Mouse (Mus musculus): ENCODE results near the gene Pik3r1.

Gene Pik3r1

GRCm38 (mm10) chr13:101767013-101767808 is 806 bp downstream of the Pik3r1 start:
- in situ Hi-C loops (cut with MboI; ENCODE audit: unreplicated experiment in 2 of 2), result loop anchor here (5.0 to 25.0 kb wide), 6 partner anchors 50 to 1138 kb away; no protein-coding TSS in a partner anchor

DNA sequence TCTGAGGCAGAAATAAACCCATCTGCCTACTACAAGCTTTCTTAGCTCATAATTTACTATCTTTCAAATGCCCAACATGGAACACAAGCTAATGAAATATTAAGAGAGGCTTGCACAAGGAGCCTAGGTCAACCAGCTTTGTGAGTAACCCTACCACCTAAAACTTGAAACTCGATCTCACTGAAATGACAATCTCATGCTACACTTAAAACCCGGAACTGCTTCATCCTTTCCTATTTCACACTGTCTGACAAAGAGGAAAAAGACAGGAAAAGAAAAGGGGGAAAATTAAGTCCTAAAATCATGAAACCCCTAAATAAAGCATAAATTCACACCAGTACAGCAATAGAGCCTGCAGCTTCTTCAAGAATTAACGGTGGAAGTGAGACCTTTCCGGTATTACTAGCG is 1.4 kb downstream of the Pik3r1 start:
- in situ Hi-C loops (cut with MboI; ENCODE audit: unreplicated experiment in 2 of 2), result loop anchor here (5.0 to 25.0 kb wide), 6 partner anchors 49 to 1138 kb away; no protein-coding TSS in a partner anchor

DNA sequence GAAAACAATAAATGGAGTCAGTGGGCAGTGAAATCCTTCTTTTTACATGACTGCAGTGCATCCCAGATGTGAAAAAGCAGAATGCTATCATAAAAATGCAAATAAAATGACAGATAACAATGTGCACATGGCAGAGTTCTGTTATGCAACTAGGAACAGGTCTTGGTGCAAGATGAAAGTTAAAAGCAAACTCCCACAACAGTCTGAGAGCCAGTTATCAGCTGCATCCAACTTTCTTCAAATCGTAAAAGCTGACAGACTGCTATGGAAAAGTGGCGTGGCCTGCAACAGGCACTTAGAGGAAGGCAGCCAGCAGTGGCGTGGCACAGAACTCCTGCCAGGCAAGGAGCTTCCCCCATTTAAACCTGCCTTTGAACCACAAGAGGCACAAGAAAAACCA is 2.0 kb downstream of the Pik3r1 start:
- in situ Hi-C loops (cut with MboI; ENCODE audit: unreplicated experiment in 2 of 2), result loop anchor here (5.0 to 25.0 kb wide), 6 partner anchors 49 to 1139 kb away; no protein-coding TSS in a partner anchor

DNA sequence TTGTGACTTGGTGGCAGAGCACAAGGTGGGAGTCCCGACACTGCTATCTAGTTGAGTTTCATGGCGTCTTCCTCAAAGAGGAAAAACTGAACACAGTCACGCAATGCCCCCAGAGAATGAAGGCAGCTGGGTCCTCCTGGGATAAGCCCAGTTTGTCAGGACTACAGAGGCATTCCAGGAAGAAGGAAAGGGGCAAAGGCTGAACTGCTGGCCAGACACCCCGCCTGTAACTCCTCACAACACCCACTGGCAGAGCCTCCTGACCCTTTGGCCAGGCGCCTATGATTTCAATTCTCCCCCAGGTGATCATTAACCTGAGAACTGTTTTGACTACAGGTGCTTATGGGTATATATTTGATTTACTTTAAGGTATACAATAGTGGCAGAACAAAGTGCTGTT is 3.9 kb downstream of the Pik3r1 start:
- in situ Hi-C loops (cut with MboI; ENCODE audit: unreplicated experiment in 2 of 2), result loop anchor here (10.0 to 25.0 kb wide), 4 partner anchors 573 to 1141 kb away; no protein-coding TSS in a partner anchor

DNA sequence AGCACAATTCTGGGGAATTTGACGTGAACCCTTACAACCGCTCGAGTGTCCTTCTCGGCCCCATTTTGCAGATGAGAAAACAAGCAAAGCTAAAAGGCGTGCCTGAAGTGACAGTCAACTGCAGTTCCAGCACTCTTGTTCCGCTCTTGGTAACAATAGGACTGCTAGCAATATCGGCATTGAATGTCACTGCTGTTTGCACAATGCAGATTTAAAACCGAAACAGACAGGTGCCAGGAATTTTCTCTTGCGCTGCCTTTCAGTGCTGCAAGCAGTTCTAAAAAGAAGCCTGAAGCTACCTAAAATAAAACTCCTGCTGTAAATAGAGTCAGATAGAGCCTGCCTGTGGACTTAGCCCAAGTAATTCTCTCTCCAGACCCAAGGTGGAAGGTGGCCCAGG is 4.3 kb downstream of the Pik3r1 start:
- in situ Hi-C loops (cut with MboI; ENCODE audit: unreplicated experiment in 2 of 2), result loop anchor here (10.0 to 25.0 kb wide), 4 partner anchors 574 to 1141 kb away; no protein-coding TSS in a partner anchor

GRCm38 (mm10) chr13:101763149-101763548 is 4.9 kb downstream of the Pik3r1 start:
- in situ Hi-C loops (cut with MboI; ENCODE audit: unreplicated experiment in 2 of 2), result loop anchor here (10.0 to 25.0 kb wide), 4 partner anchors 574 to 1142 kb away; no protein-coding TSS in a partner anchor

- in situ Hi-C loops (cut with MboI; ENCODE audit: unreplicated experiment in 2 of 2), result loop anchor here (10.0 to 25.0 kb wide), 4 partner anchors 576 to 1143 kb away; no protein-coding TSS in a partner anchor
Observed at GRCm38 (mm10) chr13:101761617-101762016, 6.4 kb downstream of the Pik3r1 start.

GRCm38 (mm10) chr13:101760953-101761352 is 7.1 kb downstream of the Pik3r1 start:
- in situ Hi-C loops (cut with MboI; ENCODE audit: unreplicated experiment in 2 of 2), result loop anchor here (10.0 to 25.0 kb wide), 4 partner anchors 576 to 1144 kb away; no protein-coding TSS in a partner anchor

- in situ Hi-C loops (cut with MboI; ENCODE audit: unreplicated experiment in 2 of 2), result loop anchor here (10.0 to 25.0 kb wide), 4 partner anchors 577 to 1145 kb away; no protein-coding TSS in a partner anchor
Observed at GRCm38 (mm10) chr13:101760001-101760687, 7.9 kb downstream of the Pik3r1 start.

DNA sequence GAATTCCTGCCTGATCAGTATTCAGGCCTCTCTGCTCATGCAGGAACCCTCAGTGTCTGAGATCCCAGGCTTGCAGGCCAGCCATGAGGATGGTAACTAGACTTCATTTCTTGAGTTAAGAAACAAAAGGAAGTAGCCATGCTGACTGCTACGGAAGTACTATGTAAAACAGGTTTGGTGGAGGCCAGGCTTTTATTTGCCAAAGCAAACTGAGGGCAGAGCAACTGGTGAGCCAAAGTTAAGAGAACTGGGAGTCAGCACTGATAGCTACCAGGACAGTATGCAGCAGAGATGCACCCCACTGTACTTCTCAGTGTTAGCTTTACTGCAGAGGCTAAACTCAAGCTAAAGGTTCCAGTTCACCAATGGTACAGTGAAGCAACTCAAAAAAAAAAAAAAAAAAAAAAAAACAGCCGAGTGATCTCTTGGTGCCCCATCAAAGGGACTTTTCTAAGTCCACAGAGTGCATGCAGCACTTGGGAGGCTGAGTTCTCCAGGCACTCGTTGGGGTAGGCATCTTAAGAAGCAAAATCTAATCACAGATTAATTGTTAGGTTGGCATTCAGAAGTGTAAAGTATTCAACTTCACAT is 8.6 kb downstream of the Pik3r1 start:
- in situ Hi-C loops (cut with MboI; ENCODE audit: unreplicated experiment in 2 of 2), result loop anchor here in 1 of 2 experiments (25.0 kb wide), 1 partner anchor 578 kb away; no protein-coding TSS in a partner anchor

DNA sequence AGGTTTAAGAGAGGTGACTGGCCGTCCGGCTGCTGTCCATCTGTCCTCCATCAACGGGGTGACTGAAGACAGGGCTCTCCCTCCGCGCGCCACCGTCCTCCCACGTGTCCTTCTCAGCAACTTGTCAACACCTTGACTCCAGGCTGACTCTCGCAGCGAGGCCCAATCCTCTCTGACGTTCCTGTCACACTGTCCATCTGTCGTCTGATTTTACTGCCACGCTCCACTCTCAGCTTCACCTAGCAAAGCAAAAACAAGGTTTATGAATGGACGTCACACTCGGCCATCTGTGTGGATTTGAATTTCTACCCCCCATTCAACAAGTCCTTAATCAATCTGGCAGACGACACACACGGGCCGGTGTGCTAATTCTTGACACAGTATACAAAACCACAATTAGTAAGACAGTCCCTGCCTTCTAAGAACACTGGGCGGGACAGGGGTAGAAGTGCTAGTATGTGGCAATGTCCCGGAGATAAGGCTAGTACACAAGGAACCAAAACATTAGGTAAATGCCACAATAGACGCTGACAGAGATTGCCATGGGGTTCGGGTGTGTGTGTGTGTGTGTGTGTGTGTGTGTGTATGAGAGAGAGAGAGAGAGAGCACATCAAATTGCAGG is 10.1 kb downstream of the Pik3r1 start:
- in situ Hi-C loops (cut with MboI; ENCODE audit: unreplicated experiment in 2 of 2), result loop anchor here in 1 of 2 experiments (25.0 kb wide), 1 partner anchor 579 kb away; no protein-coding TSS in a partner anchor

DNA sequence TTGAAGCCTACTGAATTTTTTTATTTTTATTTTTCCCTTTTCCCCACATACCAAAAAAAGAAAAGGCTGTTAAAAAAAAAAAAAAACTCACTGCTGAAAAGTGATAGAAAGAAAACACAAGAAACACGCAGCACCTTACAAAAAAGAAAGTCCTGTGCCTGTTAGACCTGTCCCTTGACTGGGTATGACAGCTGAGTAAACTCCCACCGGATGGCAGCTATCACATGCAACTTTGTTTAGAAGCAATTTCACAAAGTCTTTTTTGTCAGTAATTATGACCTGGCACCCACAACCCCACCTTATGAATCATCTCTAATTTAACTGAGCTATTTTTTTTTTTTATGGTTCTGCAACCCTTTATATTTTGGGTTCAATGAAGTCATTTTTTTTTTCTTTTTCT is 12.8 kb downstream of the Pik3r1 start:
- in situ Hi-C loops (cut with MboI; ENCODE audit: unreplicated experiment in 2 of 2), result loop anchor here in 1 of 2 experiments (25.0 kb wide), 1 partner anchor 582 kb away; no protein-coding TSS in a partner anchor

DNA sequence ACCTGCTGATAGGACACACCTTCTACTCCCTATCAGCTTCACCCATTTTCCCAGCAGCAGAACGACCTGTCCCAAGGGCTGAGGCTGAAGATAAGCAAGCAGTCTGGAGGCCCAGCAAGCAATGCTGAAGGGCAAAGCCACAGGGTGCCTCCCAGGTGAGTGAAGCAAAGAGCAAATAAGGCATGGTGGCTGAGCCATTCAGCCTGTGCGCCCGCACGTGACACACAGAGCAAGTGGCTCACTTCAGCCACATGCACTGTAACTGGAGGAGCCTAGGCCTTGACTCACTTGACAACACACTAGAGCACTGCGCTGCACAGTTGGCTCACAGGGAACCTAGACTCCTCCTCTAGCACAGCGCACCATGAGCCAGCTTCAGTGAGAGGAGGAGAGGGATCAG is 14.4 kb downstream of the Pik3r1 start:
- in situ Hi-C loops (cut with MboI; ENCODE audit: unreplicated experiment in 2 of 2), result loop anchor here in 1 of 2 experiments (25.0 kb wide), 1 partner anchor 584 kb away; no protein-coding TSS in a partner anchor

DNA sequence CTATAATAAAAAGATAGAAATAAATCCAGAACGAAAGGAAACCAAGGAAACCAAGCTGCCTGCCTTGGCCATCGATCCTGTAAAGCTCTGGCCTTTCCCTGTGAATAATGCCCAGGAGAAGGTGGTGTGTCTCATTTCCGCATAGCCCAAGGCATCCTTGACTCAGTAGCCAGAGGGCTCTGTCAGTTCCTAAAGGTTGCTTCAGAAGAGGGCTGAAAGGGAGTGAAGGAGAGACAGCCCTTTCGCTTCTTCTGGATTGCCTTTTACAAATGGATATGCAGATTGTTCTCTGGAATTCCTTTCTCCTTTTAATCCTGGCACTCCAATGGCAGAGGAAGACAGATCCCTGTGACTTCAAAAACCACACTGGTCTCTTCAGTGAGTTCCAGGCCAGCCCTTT is 16.2 kb downstream of the Pik3r1 start:
- in situ Hi-C loops (cut with MboI; ENCODE audit: unreplicated experiment in 2 of 2), result loop anchor here in 1 of 2 experiments (25.0 kb wide), 1 partner anchor 585 kb away; no protein-coding TSS in a partner anchor

DNA sequence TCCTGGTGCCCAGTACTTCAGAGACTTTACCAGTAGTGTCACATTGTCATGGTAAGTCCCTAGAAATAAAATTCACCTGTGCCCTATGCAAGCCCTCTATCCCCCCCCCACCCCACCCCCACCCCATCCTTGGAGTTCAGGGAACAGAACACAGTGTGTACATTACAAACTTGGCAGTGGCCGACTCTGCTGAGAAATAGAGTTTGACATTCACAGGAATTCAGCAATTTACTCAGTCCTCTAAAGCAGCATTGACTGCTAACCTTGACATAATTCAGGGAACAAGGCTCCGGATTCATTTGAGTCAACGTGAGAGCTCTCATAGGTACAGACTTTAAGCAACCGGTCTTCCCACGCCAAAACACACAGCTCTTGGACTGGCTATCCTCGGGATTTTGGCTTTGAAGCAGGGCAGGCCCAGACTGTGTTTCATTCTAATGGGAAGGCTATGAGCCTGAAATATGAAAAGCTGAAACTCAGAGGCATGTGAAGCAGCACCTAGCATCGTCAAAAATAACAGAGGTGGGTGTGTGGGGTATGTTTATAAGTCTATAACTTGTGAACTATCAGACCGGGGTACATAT is 21.9 kb downstream of the Pik3r1 start:
- in situ Hi-C loops (cut with MboI; ENCODE audit: unreplicated experiment in 2 of 2), result no loop called here

GRCm38 (mm10) chr13:101744943-101745342 is 23.1 kb downstream of the Pik3r1 start:
- in situ Hi-C loops (cut with MboI; ENCODE audit: unreplicated experiment in 2 of 2), result no loop called here

DNA sequence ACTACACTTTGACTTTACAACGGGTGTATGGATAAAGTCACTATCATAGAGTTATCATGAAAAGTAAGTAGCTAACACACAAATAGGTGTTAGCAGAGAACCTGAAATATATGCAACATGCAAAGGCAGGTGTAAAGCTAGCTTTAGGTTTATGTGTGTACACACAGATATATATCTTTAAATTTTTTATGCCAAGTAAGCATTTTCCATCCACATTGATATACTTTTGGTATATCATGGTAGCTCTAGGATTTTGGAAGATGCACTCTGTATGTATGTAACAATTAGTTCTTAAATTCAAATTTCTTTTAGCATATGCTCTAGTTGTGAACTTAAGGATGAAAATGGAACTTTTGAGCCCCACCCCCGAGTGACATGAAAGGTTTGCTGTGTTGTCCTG is 24.0 kb downstream of the Pik3r1 start:
- in situ Hi-C loops (cut with MboI; ENCODE audit: unreplicated experiment in 2 of 2), result no loop called here

- in situ Hi-C loops (cut with MboI; ENCODE audit: unreplicated experiment in 2 of 2), result no loop called here
Observed at GRCm38 (mm10) chr13:101743247-101743646, 24.8 kb downstream of the Pik3r1 start.

DNA sequence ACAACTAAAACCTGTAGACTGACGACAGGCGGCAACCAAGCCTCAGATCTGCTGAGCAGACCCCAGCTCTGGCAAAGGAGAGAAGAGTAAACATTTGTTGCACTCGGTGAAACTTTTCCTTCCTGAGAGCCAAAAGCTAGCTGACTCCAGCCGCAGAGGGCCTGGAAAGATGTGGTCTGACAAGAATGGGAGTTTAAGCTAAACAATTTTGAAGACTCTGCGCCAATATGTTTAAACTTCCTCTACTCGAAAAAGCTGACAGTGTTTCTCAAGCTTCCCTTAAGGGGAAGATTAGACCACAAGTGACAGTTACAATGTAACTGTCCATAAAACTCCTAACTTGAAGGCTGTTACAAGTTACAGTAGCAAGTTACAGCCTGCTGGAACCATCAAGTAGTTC is 25.4 kb downstream of the Pik3r1 start:
- in situ Hi-C loops (cut with MboI; ENCODE audit: unreplicated experiment in 2 of 2), result no loop called here

All from v-Abl transformed pro-B cells (cell line).